Mouse (Mus musculus) heart, adult 2 months (tissue): ENCODE results near the gene Zkscan16. TPM values are rescaled to one million over a fixed set of nuclear protein-coding genes. Genes with fewer than 3 reads are reported as not detected.

Experiments used
- DNase-seq, 2 experiments: peaks; one replicate each; pipeline ENCODE4 v3.0.0; 2021
- H3K27ac ChIP-seq: fragments of 200-600 bp; 2 replicates; pipeline ENCODE4 v1.8.1; 2022
- H3K27me3 ChIP-seq: fragments of 200-500 bp; 2 replicates; pipeline ENCODE4 v1.6.1; 2012; ENCODE audit warnings: mild to moderate bottlenecking, low read length, inconsistent platforms, mixed read lengths; ENCODE audit not compliant: control insufficient read depth, insufficient read depth
- H3K36me3 ChIP-seq: fragments of 200-500 bp; 2 replicates; pipeline ENCODE4 v1.6.1; 2012; ENCODE audit warnings: low read length, inconsistent platforms; ENCODE audit not compliant: control insufficient read depth, insufficient read depth
- H3K4me1 ChIP-seq: fragments of 200-500 bp; 2 replicates; pipeline ENCODE4 v1.6.1; 2011; ENCODE audit warnings: low read length; ENCODE audit not compliant: control insufficient read depth, insufficient read depth
- H3K4me3 ChIP-seq: fragments of 200-600 bp; 2 replicates; pipeline ENCODE4 v1.8.1; 2022
- H3K79me2 ChIP-seq: fragments of 200-500 bp; replicated peaks from 2 replicates; pipeline ENCODE4 v1.6.1; 2012; ENCODE audit warnings: mild to moderate bottlenecking, inconsistent platforms, low read length, moderate library complexity, mixed read lengths; ENCODE audit not compliant: control insufficient read depth, insufficient read depth
- H3K9ac ChIP-seq: fragments of 200-500 bp; 2 replicates; pipeline ENCODE4 v1.6.1; 2012; ENCODE audit warnings: low read depth, mild to moderate bottlenecking, control low read depth, inconsistent platforms, low read length, mixed read lengths
- CTCF ChIP-seq: fragments of 200-600 bp; IDR thresholded peaks from 2 replicates; pipeline ENCODE4 v1.8.1; 2022; ENCODE audit warnings: antibody characterized with exemption, mild to moderate bottlenecking, moderate library complexity
- EP300 ChIP-seq: fragments of 200-500 bp; IDR thresholded peaks from 2 replicates; pipeline ENCODE4 v1.6.1; 2011; ENCODE audit warnings: low read depth, low read length, control low read depth; ENCODE audit not compliant: insufficient read depth
- POLR2A ChIP-seq: fragments of 200-500 bp; IDR thresholded peaks from 2 replicates; pipeline ENCODE4 v1.6.1; 2011; ENCODE audit warnings: mild to moderate bottlenecking, low read depth, low read length, control low read depth; ENCODE audit not compliant: insufficient read depth
- WGBS: fragments of 180-500 bp; shearing (Covaris S2); methylation state at CpG from one replicate; pipeline ENCODE4 v1.1.7; 2018; 5-methylcytosine and 5-hydroxymethylcytosine counted together
- intact Hi-C: fragments of 180-260 bp; cut with DNase I; formaldehyde crosslinking; loops from one replicate; pipeline ENCODE4 v1.15.1; 2025
- long read RNA-seq: library from polyadenylated mRNA; stranded (forward); transcript quantifications from one replicate; pipeline ENCODE4 v2.0.0, GENCODE M21; 2021
- polyA plus RNA-seq: library from polyadenylated mRNA; depleted of rRNA; stranded (reverse); fragments of >200 nt; gene quantifications from 2 replicates; pipeline ENCODE4 v1.2.3, GENCODE M21; 2012; rRNA removed
- total RNA-seq, 2 experiments: library from RNA; stranded (reverse); gene quantifications; 2 replicates each; pipeline ENCODE4 v1.2.3; 2021

Zkscan16 gene
- under 1 TPM in 1 of 2 experiments, not detected in 1; 0.14 TPM for total RNA-seq
- 0.09 TPM in 1 of 2 replicates, not detected in the other for polyA plus RNA-seq
- long read RNA-seq: 0 reads

DNA sequence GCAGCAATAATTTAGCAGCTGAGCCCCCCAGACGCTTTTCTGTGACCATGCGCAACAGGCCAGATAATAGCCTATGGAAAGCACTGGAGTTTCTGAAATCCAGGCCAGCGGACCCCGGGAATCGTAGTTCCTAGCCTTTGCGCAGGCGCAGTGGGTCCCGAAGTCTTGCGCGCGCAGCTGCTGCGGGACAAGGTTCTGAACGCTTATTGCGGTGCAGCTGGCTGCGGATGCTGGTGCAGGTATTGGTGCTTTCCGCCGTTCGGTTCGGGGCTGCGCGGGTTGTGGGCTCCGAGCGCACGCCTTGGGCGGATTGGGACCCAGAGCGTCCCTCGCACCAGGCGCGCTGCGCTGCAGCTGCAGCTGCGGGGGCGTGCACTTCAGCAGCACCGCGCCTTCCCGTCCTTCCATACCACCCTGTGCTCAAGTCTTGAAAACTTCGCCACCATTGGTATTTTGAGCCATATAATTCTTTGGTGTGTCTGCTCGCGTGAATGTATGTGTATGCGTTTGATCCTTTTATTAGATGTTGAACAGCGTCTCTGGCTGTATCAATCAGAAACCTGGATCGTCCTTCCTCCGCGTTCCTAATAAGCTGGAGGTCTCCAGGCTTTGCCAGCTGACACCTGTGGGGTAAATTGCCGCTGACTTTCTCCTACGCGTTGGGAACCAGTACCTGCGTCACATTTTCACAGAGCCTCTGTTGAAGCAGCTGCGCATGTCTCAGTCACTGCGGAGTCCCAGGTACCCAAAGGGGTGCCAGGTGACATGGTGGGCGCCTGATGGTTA, at the start of gene Zkscan16:
Gene Zkscan16, plus strand, starts transcription at position 209 of the 786 bp plus-strand sequence.
- no peak for TF ChIP-seq POLR2A
- no peak for TF ChIP-seq EP300
- TF ChIP-seq CTCF: no peak
- Histone ChIP-seq H3K27me3 (no peaks in the 10 kb centered on the region), H3K27ac (no peak within 1 kb of the TSS), H3K4me1 (no peaks in the 10 kb centered on the region), H3K9ac (peak within 1 kb of the TSS; percentile 23; the same call in 1 of the 2 replicates), H3K4me3 (peak within 1 kb of the TSS; percentile 60), H3K36me3 (no peaks in the 10 kb centered on the region), H3K79me2 (no peaks in the 10 kb centered on the region)
- WGBS: 2% methylated on average over 50 of the region's 50 CpGs
- intact Hi-C loops: no loop called here
- peak; percentile 64 to 78 for DNase-seq

DNA sequence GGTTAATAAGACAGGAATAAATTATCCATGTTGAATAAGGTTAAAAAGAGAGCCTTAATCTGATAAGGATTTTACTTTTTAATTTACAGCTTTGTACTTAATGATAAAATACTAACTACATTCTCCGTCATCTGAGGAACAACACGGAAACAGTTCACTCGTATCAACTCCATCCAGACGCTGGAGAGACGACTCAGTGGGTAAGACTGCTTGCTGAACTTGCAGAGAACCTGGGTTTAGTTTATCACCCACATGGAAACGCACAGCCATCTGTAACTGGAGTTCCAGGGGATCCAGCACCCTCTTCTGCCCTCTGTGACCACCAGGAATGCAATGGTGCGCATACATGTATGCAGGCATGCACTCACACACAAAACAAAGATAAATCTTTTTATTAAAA, 49.0 kb upstream of the Zkscan16 start:
- Histone ChIP-seq H3K4me3 (no peak overlapping the region), H3K27me3 (no peaks in the 10 kb centered on the region), H3K27ac (no peak overlapping the region), H3K36me3 (peaks cover 9% of the 10 kb centered on the region), H3K4me1 (peaks cover 4% of the 10 kb centered on the region), H3K79me2 (peaks cover 5% of the 10 kb centered on the region), H3K9ac (no peak overlapping the region)
- DNase-seq: no peak
- intact Hi-C loops: no loop called here
- WGBS: 77% methylated on average over 7 of the region's 7 CpGs
- TF ChIP-seq CTCF (no peak), POLR2A (no peak), EP300 (no peak)

DNA sequence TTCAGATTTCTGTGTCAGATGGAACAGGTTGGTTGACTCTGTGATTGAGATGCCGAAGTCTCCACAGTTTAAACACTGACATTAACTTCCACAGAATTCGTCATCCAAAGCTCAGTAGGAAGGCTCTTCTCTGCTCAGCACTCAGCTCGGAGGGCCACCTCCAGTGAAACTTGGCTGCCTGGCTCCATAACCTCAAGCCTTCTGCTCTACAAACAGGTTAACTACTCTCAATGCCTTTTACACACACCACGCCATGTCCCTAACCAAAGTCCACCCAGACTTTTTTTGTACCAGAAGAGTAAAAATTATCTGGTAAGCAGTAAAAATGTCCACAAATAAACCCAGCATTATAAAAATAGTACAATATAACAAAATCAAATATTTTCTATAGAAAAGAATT, 46.0 kb upstream of the Zkscan16 start:
- Histone ChIP-seq H3K36me3 (peaks cover 8% of the 10 kb centered on the region), H3K4me3 (no peak overlapping the region), H3K9ac (no peak overlapping the region), H3K27me3 (no peaks in the 10 kb centered on the region), H3K27ac (no peak overlapping the region), H3K4me1 (peaks cover 4% of the 10 kb centered on the region), H3K79me2 (peaks cover 5% of the 10 kb centered on the region)
- 73% methylated on average over 4 of the region's 4 CpGs for WGBS
- no peak for TF ChIP-seq POLR2A
- DNase-seq: no peak
- intact Hi-C loops: no loop called here

DNA sequence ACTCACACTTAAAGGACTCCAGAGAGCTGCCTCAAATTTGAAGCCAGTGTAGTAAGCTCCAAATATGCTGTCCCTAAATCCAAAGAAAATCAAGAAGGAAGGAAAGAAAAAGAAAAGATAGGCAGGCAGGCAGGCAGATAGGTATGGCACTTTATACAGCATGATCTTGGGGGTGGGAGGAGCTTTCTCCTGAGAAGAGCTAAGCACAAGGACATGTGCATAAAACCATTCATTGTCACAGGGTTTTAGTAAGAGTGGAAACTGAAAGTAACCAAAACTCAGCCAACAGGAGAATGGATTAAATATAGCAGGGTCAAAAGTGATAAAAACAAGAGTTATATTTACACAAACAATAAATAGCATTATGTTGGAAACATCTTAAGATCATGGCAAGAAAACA, 45.1 kb upstream of the Zkscan16 start:
- no peak overlapping the region for H3K27ac ChIP-seq
- H3K9ac ChIP-seq: no peak overlapping the region
- TF ChIP-seq POLR2A (no peak), EP300 (no peak), CTCF (no peak)
- DNase-seq: no peak
- peaks cover 14% of the 10 kb centered on the region for H3K36me3 ChIP-seq
- no peaks in the 10 kb centered on the region for H3K27me3 ChIP-seq
- intact Hi-C loops: no loop called here
- H3K4me3 ChIP-seq: no peak overlapping the region
- peaks cover 6% of the 10 kb centered on the region for H3K4me1 ChIP-seq
- H3K79me2 ChIP-seq: peaks cover 8% of the 10 kb centered on the region

DNA sequence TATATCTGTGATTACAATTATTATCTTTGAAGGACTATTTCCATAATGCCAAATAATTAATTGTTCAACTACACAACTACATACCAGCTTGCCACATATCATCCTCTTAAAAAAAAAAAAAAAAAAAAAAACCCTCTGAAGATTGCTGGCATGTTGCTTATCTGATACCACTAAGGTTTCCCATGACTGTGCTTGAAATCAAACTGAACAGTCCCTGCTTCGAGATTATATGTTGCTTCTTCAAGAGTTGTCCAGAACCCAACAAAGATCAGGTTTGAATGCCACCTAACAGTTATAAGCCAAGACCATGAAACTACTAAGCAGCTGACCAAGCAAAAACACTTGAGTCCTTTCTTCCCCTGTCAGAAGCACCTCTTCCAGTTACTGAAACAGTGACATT, 36.0 kb upstream of the Zkscan16 start:
- WGBS: 38% methylated on average over 1 of the region's 1 CpGs
- peaks cover 6% of the 10 kb centered on the region; the same call in 1 of the 2 replicates for H3K79me2 ChIP-seq
- intact Hi-C loops: no loop called here
- H3K9ac ChIP-seq: no peak overlapping the region
- H3K36me3 ChIP-seq: peaks cover 7% of the 10 kb centered on the region
- H3K27ac ChIP-seq: no peak overlapping the region
- no peak overlapping the region for H3K4me3 ChIP-seq
- TF ChIP-seq POLR2A (no peak), CTCF (no peak), EP300 (no peak)
- no peaks in the 10 kb centered on the region for H3K27me3 ChIP-seq
- H3K4me1 ChIP-seq: peaks cover 12% of the 10 kb centered on the region
- DNase-seq: no peak
